Mouse (Mus musculus) midbrain, embryonic 16.5 days (tissue): Measurements from ENCODE around the gene Lin54. TPM values are rescaled to one million over a fixed set of nuclear protein-coding genes. Genes with fewer than 3 reads are reported as not detected.
"Not testable (repeated sequence)": the region's sequence is repeated elsewhere in the genome, so short reads cannot be mapped to it uniquely, and the experiment has no call there.

Experiments
- ATAC-seq: fragments of 200-750 bp; cut with Nextera tagmentation; 2 replicates; pipeline ENCODE4 v1.8.0; 2017; ENCODE audit warnings: moderate TSS enrichment
- H3K27ac ChIP-seq: fragments of 300-500 bp; sonication (generic); 2 replicates; pipeline ENCODE4 v1.5.1; 2014; ENCODE audit warnings: mild to moderate bottlenecking, low read length, mixed read lengths
- H3K27me3 ChIP-seq: fragments of 300-500 bp; sonication (generic); 2 replicates; pipeline ENCODE4 v1.6.1; 2014; ENCODE audit warnings: low read depth, low read length, mixed read lengths; ENCODE audit not compliant: control insufficient read depth, insufficient read depth
- H3K36me3 ChIP-seq: fragments of 300-500 bp; sonication (generic); 2 replicates; pipeline ENCODE4 v1.6.1; 2014; ENCODE audit warnings: mild to moderate bottlenecking, low read length, moderate library complexity, mixed read lengths; ENCODE audit not compliant: control insufficient read depth, insufficient read depth
- H3K4me1 ChIP-seq: fragments of 300-500 bp; sonication (generic); 2 replicates; pipeline ENCODE4 v1.6.1; 2014; ENCODE audit warnings: mild to moderate bottlenecking, low read length, mixed read lengths; ENCODE audit not compliant: control insufficient read depth, insufficient read depth
- H3K4me2 ChIP-seq: fragments of 300-500 bp; sonication (generic); 2 replicates; pipeline ENCODE4 v1.6.1; 2014; ENCODE audit warnings: mild to moderate bottlenecking, low read length, mixed read lengths
- H3K4me3 ChIP-seq: fragments of 300-500 bp; sonication (generic); 2 replicates; pipeline ENCODE4 v1.5.1; 2014; ENCODE audit warnings: low read depth, mild to moderate bottlenecking, low read length, moderate library complexity, mixed read lengths
- H3K9ac ChIP-seq: fragments of 300-500 bp; sonication (generic); 2 replicates; pipeline ENCODE4 v1.6.1; 2014; ENCODE audit warnings: low read depth, low read length, mixed read lengths
- H3K9me3 ChIP-seq: fragments of 300-500 bp; sonication (generic); replicated peaks from 2 replicates; pipeline ENCODE4 v1.6.1; 2014; ENCODE audit warnings: mild to moderate bottlenecking, low read length, mixed read lengths; ENCODE audit not compliant: control insufficient read depth, poor library complexity, severe bottlenecking
- WGBS: fragments of 180-500 bp; shearing (Covaris S2); extraction: QIAGEN DNeasy Blood & Tissue Kit; methylation state at CpG from one replicate; pipeline ENCODE4 v1.1.7; 2014; 5-methylcytosine and 5-hydroxymethylcytosine counted together
- polyA plus RNA-seq: library from polyadenylated mRNA; unstranded; fragments of >200 nt; fragmentation: Nextera tagmentation; extraction: Ambion mirVana; gene quantifications from 2 replicates; pipeline ENCODE4 v1.2.1, GENCODE M21; 2015

The Lin54 gene
- polyA plus RNA-seq, 1 experiment from 2014 or later, result 8.3 TPM

DNA sequence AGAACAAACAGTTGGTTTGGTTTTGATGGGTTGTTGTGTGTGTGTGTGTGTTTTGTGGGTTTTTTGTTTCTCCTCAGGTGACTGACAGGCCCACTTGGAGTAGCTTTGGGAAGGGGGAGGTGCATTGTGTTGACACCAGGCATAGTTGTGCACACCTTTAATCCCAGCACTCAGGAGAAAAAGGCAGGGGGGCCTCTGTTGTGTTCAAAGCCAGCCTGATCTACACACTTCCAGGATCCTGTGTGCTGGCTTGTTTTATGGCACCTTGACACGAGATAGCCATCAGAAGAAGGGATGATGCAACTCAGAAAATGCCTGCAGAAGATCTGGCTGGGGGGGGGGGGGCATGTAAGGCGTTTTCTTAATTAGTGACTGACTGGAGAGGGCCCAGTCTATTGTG, 69.5 kb downstream of the Lin54 start:
- no peak for ATAC-seq
- Histone ChIP-seq H3K4me3 (no peak overlapping the region), H3K4me2 (no peak overlapping the region), H3K4me1 (peaks cover 26% of the 10 kb centered on the region), H3K9me3 (no peaks in the 10 kb centered on the region), H3K27ac (no peak overlapping the region), H3K36me3 (peaks cover 3% of the 10 kb centered on the region; the same call in 1 of the 2 replicates), H3K27me3 (no peaks in the 10 kb centered on the region), H3K9ac (no peak overlapping the region)
- WGBS, result 71% methylated on average over 2 of the region's 2 CpGs

- WGBS, result 4% methylated on average over 11 of the region's 11 CpGs
- peak overlapping the region; percentile 93 for H3K9ac ChIP-seq
- no peaks in the 10 kb centered on the region for H3K9me3 ChIP-seq
- H3K4me1 ChIP-seq, result peaks cover 31% of the 10 kb centered on the region
- peaks cover 3% of the 10 kb centered on the region; the same call in 1 of the 2 replicates for H3K36me3 ChIP-seq
- peak overlapping the region; percentile 92 for H3K27ac ChIP-seq
- H3K4me2 ChIP-seq, result peak overlapping the region; percentile 80
- no peaks in the 10 kb centered on the region for H3K27me3 ChIP-seq
- ATAC-seq, result peak; percentile 16; the same call in 1 of the 2 replicates
- peak overlapping the region; percentile 60 for H3K4me3 ChIP-seq
Observed at GRCm38 (mm10) chr5:100430076-100430390, 70.4 kb downstream of the Lin54 start.

- Histone ChIP-seq H3K36me3 (peaks cover 3% of the 10 kb centered on the region), H3K4me2 (peak overlapping the region; percentile 80), H3K9me3 (no peaks in the 10 kb centered on the region), H3K4me1 (peaks cover 36% of the 10 kb centered on the region), H3K27me3 (no peaks in the 10 kb centered on the region), H3K4me3 (peak overlapping the region; percentile 60), H3K9ac (peak overlapping the region; percentile 93), H3K27ac (peak overlapping the region; percentile 94)
- ATAC-seq, result peak; percentile 99
- under 1% methylated on average over 53 of the region's 53 CpGs for WGBS
Observed at GRCm38 (mm10) chr5:100429344-100430075, 70.9 kb downstream of the Lin54 start.

DNA sequence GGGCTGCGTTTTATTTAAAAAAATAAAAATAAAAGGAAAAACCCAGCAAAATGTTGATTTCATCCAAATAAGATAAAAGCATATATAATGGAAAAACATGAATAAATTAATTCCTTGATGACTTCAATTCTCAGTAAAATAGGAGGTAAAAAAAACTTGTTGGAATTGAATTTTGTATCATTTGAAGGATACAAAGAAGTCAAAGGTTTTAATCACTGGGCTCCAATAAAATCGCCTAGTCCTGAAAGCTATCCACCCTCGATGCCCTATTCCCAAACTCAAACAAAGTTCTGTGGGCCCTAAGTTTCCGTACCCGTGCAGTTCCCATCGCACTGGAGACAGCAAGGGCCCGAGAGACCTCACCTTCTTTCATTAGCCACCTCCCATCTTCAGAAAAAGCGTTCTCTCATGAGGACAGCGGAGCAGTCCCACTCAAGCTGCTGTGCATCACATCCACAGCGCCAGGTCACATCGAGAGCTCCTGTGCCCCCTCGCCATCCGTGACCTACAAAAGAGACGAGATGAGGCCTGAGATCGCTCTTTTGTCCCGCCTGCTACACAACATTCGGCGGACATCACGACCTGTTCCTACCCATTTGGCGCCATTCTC, 71.6 kb downstream of the Lin54 start:
- WGBS, result 0% methylated on average over 20 of the region's 20 CpGs
- peak overlapping the region; percentile 60 for H3K4me3 ChIP-seq
- H3K9me3 ChIP-seq, result no peaks in the 10 kb centered on the region
- peak; percentile 53 for ATAC-seq
- H3K27me3 ChIP-seq, result no peaks in the 10 kb centered on the region
- H3K27ac ChIP-seq, result peak overlapping the region; percentile 94
- H3K4me2 ChIP-seq, result peak overlapping the region; percentile 80
- H3K36me3 ChIP-seq, result peaks cover 8% of the 10 kb centered on the region
- peaks cover 42% of the 10 kb centered on the region for H3K4me1 ChIP-seq
- peak overlapping the region; percentile 92 for H3K9ac ChIP-seq

GRCm38 (mm10) chr5:100428031-100428733, 72.3 kb downstream of the Lin54 start:
- WGBS, result 7% methylated on average over 5 of the region's 5 CpGs
- peaks cover 42% of the 10 kb centered on the region for H3K4me1 ChIP-seq
- no peak for ATAC-seq
- H3K27me3 ChIP-seq, result no peaks in the 10 kb centered on the region
- no peaks in the 10 kb centered on the region for H3K9me3 ChIP-seq
- H3K9ac ChIP-seq, result peak overlapping the region; percentile 66
- no peak overlapping the region for H3K27ac ChIP-seq
- peak overlapping the region; percentile 80 for H3K4me2 ChIP-seq
- H3K36me3 ChIP-seq, result peaks cover 8% of the 10 kb centered on the region
- peak overlapping the region; percentile 60 for H3K4me3 ChIP-seq

DNA sequence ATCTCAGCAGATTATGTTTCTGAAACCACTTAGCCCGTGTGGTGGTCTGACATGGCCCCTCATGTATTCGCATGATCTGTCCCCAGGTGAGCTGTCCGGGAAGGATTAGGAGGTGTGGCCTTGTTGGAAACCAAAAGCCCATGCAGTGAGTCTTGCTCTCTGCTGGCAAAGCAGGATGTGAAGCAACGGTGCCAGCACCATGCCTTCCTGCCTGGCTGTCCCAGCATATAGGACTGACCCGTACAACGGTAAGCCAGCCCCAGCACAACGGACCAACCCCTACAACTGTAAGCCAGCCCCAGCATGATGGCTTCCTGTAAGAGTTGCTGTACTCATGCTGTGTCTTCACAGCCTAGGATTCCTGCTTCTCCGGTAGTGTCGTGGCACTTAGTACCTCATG, 73.2 kb downstream of the Lin54 start:
- WGBS, result 47% methylated on average over 9 of the region's 9 CpGs
- no peaks in the 10 kb centered on the region for H3K9me3 ChIP-seq
- peak overlapping the region; percentile 60 for H3K4me3 ChIP-seq
- H3K27ac ChIP-seq, result no peak overlapping the region
- H3K4me1 ChIP-seq, result peaks cover 44% of the 10 kb centered on the region
- peaks cover 8% of the 10 kb centered on the region for H3K36me3 ChIP-seq
- H3K27me3 ChIP-seq, result no peaks in the 10 kb centered on the region
- peak overlapping the region; percentile 46 for H3K9ac ChIP-seq
- peak overlapping the region; percentile 80 for H3K4me2 ChIP-seq
- no peak for ATAC-seq

GRCm38 (mm10) chr5:100425823-100426222, 74.6 kb downstream of the Lin54 start:
- Histone ChIP-seq H3K4me1 (peaks cover 44% of the 10 kb centered on the region), H3K36me3 (peaks cover 16% of the 10 kb centered on the region)
- ATAC-seq, H3K9ac ChIP-seq, H3K27me3 ChIP-seq, H3K27ac ChIP-seq, H3K9me3 ChIP-seq, H3K4me3 ChIP-seq, H3K4me2 ChIP-seq: not testable (repeated sequence)
- 87% methylated on average over 2 of the region's 2 CpGs for WGBS

DNA sequence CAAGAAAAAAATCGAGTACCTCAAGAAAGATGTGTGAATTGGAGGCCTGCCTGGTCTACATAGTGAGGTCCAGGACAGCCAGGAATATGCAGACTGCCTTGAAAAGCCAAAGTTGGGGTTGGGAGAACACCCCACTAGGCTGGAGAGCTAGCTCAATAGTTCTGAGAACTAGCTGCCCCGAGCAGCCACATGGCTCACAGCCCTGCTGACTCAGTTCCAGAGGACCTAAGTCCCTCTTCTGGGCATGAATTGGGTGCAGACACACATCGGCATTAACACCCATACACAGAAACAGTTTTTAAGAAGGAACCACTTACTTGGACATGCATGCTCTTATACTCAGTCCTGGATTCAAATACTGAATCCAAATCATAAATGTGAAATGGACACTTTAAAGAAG, 76.2 kb downstream of the Lin54 start:
- WGBS, result 82% methylated on average over 3 of the region's 3 CpGs
- H3K36me3 ChIP-seq, result peaks cover 28% of the 10 kb centered on the region

DNA sequence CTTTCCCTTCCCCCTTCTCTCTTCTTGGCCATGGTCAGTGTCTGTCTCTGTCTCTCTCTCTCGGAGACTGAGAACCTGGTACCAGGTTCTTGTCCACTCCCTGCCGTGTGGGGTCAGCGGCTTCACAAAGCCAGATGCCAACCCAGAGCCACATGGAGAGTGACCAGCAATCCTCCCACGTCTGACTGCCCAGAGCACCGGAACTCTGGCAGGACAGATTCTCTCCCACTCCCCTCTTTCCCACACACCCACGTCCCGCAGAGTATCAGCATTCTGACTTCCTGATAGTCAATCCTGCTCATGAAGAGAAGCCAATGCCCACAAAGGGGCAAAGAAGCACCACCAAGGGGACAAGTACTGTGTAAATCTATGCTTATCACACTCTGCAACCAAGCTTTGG, 76.8 kb downstream of the Lin54 start:
- no peak for ATAC-seq
- Histone ChIP-seq H3K27ac (no peak overlapping the region), H3K4me3 (no peak overlapping the region), H3K36me3 (peaks cover 30% of the 10 kb centered on the region), H3K4me1 (peaks cover 37% of the 10 kb centered on the region), H3K4me2 (no peak overlapping the region), H3K9ac (no peak overlapping the region), H3K27me3 (no peaks in the 10 kb centered on the region), H3K9me3 (no peaks in the 10 kb centered on the region)
- 74% methylated on average over 7 of the region's 7 CpGs for WGBS

More for the DNA sequence above, 76.2 kb downstream of the Lin54 start:
- Histone ChIP-seq H3K27ac (no peak overlapping the region), H3K9ac (no peak overlapping the region), H3K4me1 (peaks cover 37% of the 10 kb centered on the region), H3K4me3 (no peak overlapping the region), H3K9me3 (no peaks in the 10 kb centered on the region), H3K4me2 (peak overlapping the region; percentile 24; the same call in 1 of the 2 replicates), H3K27me3 (no peaks in the 10 kb centered on the region)
- no peak for ATAC-seq
